Mouse (Mus musculus): ENCODE results near the gene Gstm2. TPM values are rescaled to one million over a fixed set of nuclear protein-coding genes. Genes with fewer than 3 reads are reported as not detected.

The Gstm2 gene
- polyA plus RNA-seq, 1 experiment, result not detected

DNA sequence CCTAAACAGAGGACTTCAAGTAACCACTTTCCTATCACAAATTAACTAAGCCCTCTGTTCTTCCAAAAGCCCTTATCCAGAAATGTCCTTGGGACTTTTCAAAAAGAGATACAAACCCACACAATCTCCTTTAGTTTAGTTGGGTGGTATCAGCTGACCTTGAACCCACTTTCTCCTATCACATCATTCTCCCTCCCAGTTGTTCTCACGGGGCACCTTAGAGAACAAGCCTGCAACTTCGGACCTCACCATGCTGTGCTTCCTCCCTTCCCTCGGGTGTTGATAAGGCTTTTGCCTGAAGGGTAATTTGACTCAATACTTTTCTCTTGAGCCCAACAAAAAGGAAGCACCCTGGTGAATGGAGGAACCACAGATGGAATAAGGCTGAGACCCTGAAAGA lies 50.4 kb downstream of the Gstm2 start:
- Histone ChIP-seq H3K27me3 (ENCODE audit: control insufficient read depth) (no peaks in the 10 kb centered on the region), H3K4me1 (ENCODE audit: control insufficient read depth) (peaks cover 10% of the 10 kb centered on the region), H3K36me3 (ENCODE audit: control insufficient read depth) (no peaks in the 10 kb centered on the region), H3K9me3 (ENCODE audit: control insufficient read depth, low read length) (no peaks in the 10 kb centered on the region), H3K4me3 (replicated peaks) (no peak overlapping the region)
- TF ChIP-seq GATA1 (IDR thresholded peaks at IDR 0.05; ENCODE audit: low read length) (no peak), TAL1 (IDR thresholded peaks at IDR 0.05; ENCODE audit: low read length) (no peak)

DNA sequence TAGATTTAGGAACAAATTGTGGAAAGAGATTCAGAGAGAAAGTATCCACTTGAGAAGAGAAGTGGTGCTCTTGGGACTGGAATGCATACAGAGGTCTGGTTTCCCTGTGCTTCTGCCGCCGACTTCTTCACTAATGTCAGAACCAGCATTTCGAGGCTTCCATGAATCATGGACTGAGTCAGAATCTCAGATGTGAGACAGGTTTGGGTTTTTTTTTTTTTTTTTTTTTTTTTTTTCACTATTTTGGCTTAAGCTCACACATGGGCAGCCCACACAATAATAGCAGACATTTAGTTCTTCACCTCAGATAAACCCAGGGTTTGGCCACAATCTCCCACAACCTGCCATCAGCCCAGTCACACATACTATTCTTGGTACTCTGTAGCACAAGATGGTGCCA lies 51.0 kb downstream of the Gstm2 start:
- no peaks in the 10 kb centered on the region for H3K9me3 ChIP-seq (ENCODE audit: control insufficient read depth, low read length)
- H3K4me1 ChIP-seq (ENCODE audit: control insufficient read depth), result peaks cover 10% of the 10 kb centered on the region
- TF ChIP-seq TAL1 (IDR thresholded peaks at IDR 0.05; ENCODE audit: low read length) (no peak; the same call in 2 of the 3 replicates), GATA1 (IDR thresholded peaks at IDR 0.05; ENCODE audit: low read length) (no peak)
- no peak overlapping the region for H3K4me3 ChIP-seq (replicated peaks)
- H3K27me3 ChIP-seq (ENCODE audit: control insufficient read depth), result no peaks in the 10 kb centered on the region; the same call in 1 of the 2 replicates
- H3K36me3 ChIP-seq (ENCODE audit: control insufficient read depth), result no peaks in the 10 kb centered on the region

DNA sequence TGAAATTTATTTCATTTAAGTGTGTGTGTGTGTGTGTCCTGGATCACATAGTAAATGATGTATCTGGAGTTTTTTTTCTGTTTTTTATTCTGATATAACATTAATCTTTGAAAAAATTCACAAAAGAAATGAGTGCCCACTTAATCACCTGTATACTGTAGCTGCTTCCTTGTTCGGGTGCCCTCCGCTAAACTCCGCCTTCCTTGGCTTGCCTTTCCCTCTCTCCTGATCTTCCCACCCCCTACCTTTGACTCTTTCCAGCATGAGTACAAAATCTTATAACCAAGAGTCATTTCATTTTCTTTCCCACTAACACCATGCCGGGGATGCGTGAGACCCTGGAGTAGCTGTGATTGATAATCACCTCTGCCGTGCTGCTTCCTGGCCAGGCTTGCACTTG lies 54.1 kb downstream of the Gstm2 start:
- H3K4me1 ChIP-seq (ENCODE audit: control insufficient read depth), result peaks cover 8% of the 10 kb centered on the region
- no peaks in the 10 kb centered on the region for H3K36me3 ChIP-seq (ENCODE audit: control insufficient read depth)
- no peak overlapping the region for H3K4me3 ChIP-seq (replicated peaks)
- H3K27me3 ChIP-seq (ENCODE audit: control insufficient read depth), result no peaks in the 10 kb centered on the region; the same call in 1 of the 2 replicates
- TF ChIP-seq TAL1 (IDR thresholded peaks at IDR 0.05; ENCODE audit: low read length), result no peak
- no peak for TF ChIP-seq GATA1 (IDR thresholded peaks at IDR 0.05; ENCODE audit: low read length)
- no peaks in the 10 kb centered on the region for H3K9me3 ChIP-seq (ENCODE audit: control insufficient read depth, low read length)

Other genes starting within 250 kb of the Gstm2 start
- 0.02 and 0.13 TPM in 2 replicates for gene Csf1, start 226.0 kb downstream of the Gstm2 start, polyA plus RNA-seq (2012)
- not detected in 2 replicates for gene Eps8l3, start 109.2 kb downstream of the Gstm2 start, polyA plus RNA-seq (2012)
- gene Gstm5, start 90.6 kb downstream of the Gstm2 start, polyA plus RNA-seq (2012), result 4.8 and 5.3 TPM in 2 replicates
- gene Gstm7, start 54.6 kb downstream of the Gstm2 start, polyA plus RNA-seq (2012), result not detected in 2 replicates
- gene Gstm6, start 42.7 kb downstream of the Gstm2 start, polyA plus RNA-seq (2012), result not detected in 2 replicates
- 0.03 TPM in 1 of 2 replicates, not detected in the other for gene Gstm3, start 17.2 kb downstream of the Gstm2 start, polyA plus RNA-seq (2012)
- 3.7 and 4.9 TPM in 2 replicates for gene Gstm1, start 31.5 kb upstream of the Gstm2 start, polyA plus RNA-seq (2012)
- 0.02 and 0.07 TPM in 2 replicates for gene Gstm4, start 58.4 kb upstream of the Gstm2 start, polyA plus RNA-seq (2012)
- gene Ampd2, start 100.2 kb upstream of the Gstm2 start, polyA plus RNA-seq (2012), result 10.5 and 12.6 TPM in 2 replicates
- gene Gnat2, start 106.3 kb upstream of the Gstm2 start, polyA plus RNA-seq (2012), result 0.03 TPM in 1 of 2 replicates, not detected in the other
- gene Gnai3, start 159.7 kb upstream of the Gstm2 start, polyA plus RNA-seq (2012), result 0.19 and 0.27 TPM in 2 replicates
- gene Gpr61, start 168.4 kb upstream of the Gstm2 start, polyA plus RNA-seq (2012), result not detected in 2 replicates
- 0.01 TPM in 1 of 2 replicates, not detected in the other for gene Amigo1, start 199.9 kb upstream of the Gstm2 start, polyA plus RNA-seq (2012)
- gene Cyb561d1, start 214.8 kb upstream of the Gstm2 start, polyA plus RNA-seq (2012), result 0.33 and 0.34 TPM in 2 replicates
- 0.55 and 0.90 TPM in 2 replicates for gene Atxn7l2, start 224.5 kb upstream of the Gstm2 start, polyA plus RNA-seq (2012)
- gene Sypl2, start 240.2 kb upstream of the Gstm2 start, polyA plus RNA-seq (2012), result not detected in 2 replicates